Mouse (Mus musculus) CH12.LX (cell line): ENCODE results near the gene Tgfa. TPM values are rescaled to one million over a fixed set of nuclear protein-coding genes. Genes with fewer than 3 reads are reported as not detected.

ENCODE experiments used
- DNase-seq: peaks from one replicate; pipeline ENCODE4 v3.0.0-alpha.2; 2013; ENCODE audit errors: extremely low read depth
- H3K27ac ChIP-seq: 2 replicates; pipeline ENCODE4 v1.5.1; 2012; ENCODE audit warnings: low read depth, mild to moderate bottlenecking, control low read depth, moderate library complexity; ENCODE audit not compliant: insufficient read depth
- H3K27me3 ChIP-seq: replicated peaks from 2 replicates; pipeline ENCODE3; 2012; ENCODE audit warnings: inconsistent platforms
- H3K36me3 ChIP-seq, 2 experiments: replicated peaks in 1 of 2; 2 replicates each; pipeline versions ENCODE3 to v1.6.1; 2012; ENCODE audit warnings: inconsistent platforms in 1 of 2, low read length in 1 of 2, mild to moderate bottlenecking in 1 of 2, mixed read lengths in 1 of 2, moderate library complexity in 1 of 2; ENCODE audit not compliant: control insufficient read depth in 1 of 2, insufficient read depth in 1 of 2
- H3K4me1 ChIP-seq, 2 experiments: 2 replicates each; pipeline ENCODE4 v1.6.1; 2012; ENCODE audit warnings: inconsistent platforms in 1 of 2, moderate library complexity in 1 of 2; ENCODE audit not compliant: insufficient read depth in 2 of 2, control insufficient read depth in 1 of 2
- H3K4me2 ChIP-seq: 2 replicates; pipeline ENCODE4 v1.6.1; 2012; ENCODE audit warnings: low read depth, mild to moderate bottlenecking, control low read depth; ENCODE audit not compliant: poor library complexity, insufficient read depth, severe bottlenecking
- H3K4me3 ChIP-seq, 3 experiments: fragments of 150-350 bp in 1 of 3; sonication (generic) in 1 of 3; replicated peaks in 1 of 3; 2 replicates each; pipeline versions ENCODE3 to v1.5.1; 2011 to 2012; ENCODE audit warnings: low read depth in 2 of 3, low read length in 2 of 3, mild to moderate bottlenecking in 2 of 3, moderate library complexity in 2 of 3, control low read depth in 1 of 3, improper control_type of control experiment in 1 of 3, inconsistent platforms in 1 of 3, mixed read lengths in 1 of 3; ENCODE audit not compliant: poor library complexity in 1 of 3
- H3K79me2 ChIP-seq: replicated peaks from 2 replicates; pipeline ENCODE4 v1.6.1; 2012; ENCODE audit warnings: mild to moderate bottlenecking, moderate library complexity; ENCODE audit not compliant: control insufficient read depth, poor library complexity, insufficient read depth, severe bottlenecking; ENCODE audit errors: extremely low read depth
- H3K9ac ChIP-seq: 2 replicates; pipeline ENCODE4 v1.6.1; 2012; ENCODE audit warnings: low read depth, mild to moderate bottlenecking, control low read depth, moderate library complexity; ENCODE audit not compliant: insufficient read depth
- H3K9me3 ChIP-seq: replicated peaks from 2 replicates; pipeline ENCODE3; 2012; ENCODE audit warnings: low read length, inconsistent platforms, mixed read lengths
- CHD1 ChIP-seq: IDR thresholded peaks from 2 replicates; pipeline ENCODE4 v1.6.1; 2012; ENCODE audit warnings: low read depth, low read length, improper control_type of control experiment, inconsistent platforms
- CHD2 ChIP-seq: IDR thresholded peaks from 2 replicates; pipeline ENCODE4 v1.6.1; 2011; ENCODE audit warnings: low read length, improper control_type of control experiment
- CTCF ChIP-seq, 2 experiments: IDR thresholded peaks in 1 of 2; conservative IDR thresholded peaks in 1 of 2; 2 replicates each; pipeline ENCODE4 v1.5.1; 2011 to 2012; ENCODE audit warnings: low read depth in 2 of 2, low read length in 2 of 2, improper control_type of control experiment in 1 of 2, inconsistent platforms in 1 of 2, mild to moderate bottlenecking in 1 of 2, moderate library complexity in 1 of 2
- E2F4 ChIP-seq: IDR thresholded peaks from 2 replicates; pipeline ENCODE4 v1.6.1; 2011; ENCODE audit warnings: low read depth, low read length, improper control_type of control experiment; ENCODE audit not compliant: insufficient replicate concordance
- ELF1 ChIP-seq: IDR thresholded peaks from 2 replicates; pipeline ENCODE4 v1.6.1; 2014; ENCODE audit warnings: low read depth, mild to moderate bottlenecking, inconsistent platforms, low read length, improper control_type of control experiment
- EP300 ChIP-seq: IDR thresholded peaks from 2 replicates; pipeline ENCODE4 v1.6.1; 2011; ENCODE audit warnings: low read length, improper control_type of control experiment
- ETS1 ChIP-seq: conservative IDR thresholded peaks from 2 replicates; pipeline ENCODE4 v1.6.1; 2012; ENCODE audit warnings: low read depth, mild to moderate bottlenecking, inconsistent platforms, low read length, improper control_type of control experiment, moderate library complexity
- GABPA ChIP-seq: IDR thresholded peaks from 2 replicates; pipeline ENCODE4 v1.6.1; 2012; ENCODE audit warnings: low read depth, low read length, improper control_type of control experiment, inconsistent platforms; ENCODE audit not compliant: insufficient replicate concordance
- HCFC1 ChIP-seq: IDR thresholded peaks from 2 replicates; pipeline ENCODE4 v1.6.1; 2012; ENCODE audit warnings: low read depth, mild to moderate bottlenecking, inconsistent platforms, low read length, improper control_type of control experiment
- IRF4 ChIP-seq: IDR thresholded peaks from 2 replicates; pipeline ENCODE4 v1.6.1; 2014; ENCODE audit warnings: low read depth, mild to moderate bottlenecking, inconsistent platforms, low read length, improper control_type of control experiment
- JUND ChIP-seq: conservative IDR thresholded peaks from 2 replicates; pipeline ENCODE4 v1.6.1; 2011; ENCODE audit warnings: low read depth, low read length, improper control_type of control experiment
- KAT2A ChIP-seq: IDR thresholded peaks from 2 replicates; pipeline ENCODE4 v1.6.1; 2012; ENCODE audit warnings: low read length, improper control_type of control experiment, inconsistent platforms; ENCODE audit not compliant: insufficient replicate concordance
- MAZ ChIP-seq: IDR thresholded peaks from 2 replicates; pipeline ENCODE4 v1.6.1; 2012; ENCODE audit warnings: low read depth, mild to moderate bottlenecking, inconsistent platforms, low read length, improper control_type of control experiment, moderate library complexity
- MXI1 ChIP-seq: IDR thresholded peaks from 2 replicates; pipeline ENCODE4 v1.6.1; 2011; ENCODE audit warnings: mild to moderate bottlenecking, low read depth, low read length, improper control_type of control experiment
- MYC ChIP-seq: IDR thresholded peaks from 2 replicates; pipeline ENCODE4 v1.6.1; 2011; ENCODE audit warnings: low read depth, mild to moderate bottlenecking, improper control_type of control experiment, low read length
- NELFE ChIP-seq: IDR thresholded peaks from 2 replicates; pipeline ENCODE4 v1.6.1; 2011; ENCODE audit warnings: low read depth, low read length, improper control_type of control experiment
- PAX5 ChIP-seq: IDR thresholded peaks from 2 replicates; pipeline ENCODE4 v1.6.1; 2012; ENCODE audit warnings: low read length, inconsistent platforms, mixed read lengths
- POLR2AphosphoS2 ChIP-seq: IDR thresholded peaks from 2 replicates; pipeline ENCODE4 v1.6.1; 2011; ENCODE audit warnings: low read depth, low read length, improper control_type of control experiment
- RAD21 ChIP-seq: IDR thresholded peaks from 2 replicates; pipeline ENCODE4 v1.6.1; 2011; ENCODE audit warnings: low read depth, mild to moderate bottlenecking, low read length, improper control_type of control experiment, moderate library complexity
- USF2 ChIP-seq: conservative IDR thresholded peaks from 2 replicates; pipeline ENCODE4 v1.6.1; 2011; ENCODE audit warnings: low read depth, low read length, improper control_type of control experiment
- ZC3H11A ChIP-seq: IDR thresholded peaks from 2 replicates; pipeline ENCODE4 v1.6.1; 2012; ENCODE audit warnings: low read depth, mild to moderate bottlenecking, inconsistent platforms, low read length, improper control_type of control experiment
- ZMIZ1 ChIP-seq: IDR thresholded peaks from 2 replicates; pipeline ENCODE4 v1.6.1; 2012; ENCODE audit warnings: low read depth, mild to moderate bottlenecking, inconsistent platforms, low read length, improper control_type of control experiment
- ZNF384 ChIP-seq: IDR thresholded peaks from 2 replicates; pipeline ENCODE4 v1.6.1; 2012; ENCODE audit warnings: low read depth, low read length, improper control_type of control experiment, inconsistent platforms
- dilution Hi-C: fragments of 300-500 bp; cut with MboI; formaldehyde crosslinking; loops from 2 replicates; pipeline ENCODE4 v1.14.3; 2020; ENCODE audit warnings: low sequenced_read_pairs; ENCODE audit not compliant: extremely low pct_unique_long_range_greater_than_20kb, extremely low pct_ligation_motif_present
- in situ Hi-C: fragments of 300-500 bp; cut with MboI; formaldehyde crosslinking; loops from 3 replicates; pipeline ENCODE4 v1.14.3; 2019; ENCODE audit warnings: low sequenced_read_pairs, low pct_ligation_motif_present, low pct_unique_long_range_greater_than_20kb, mixed read lengths
- polyA plus RNA-seq: library from polyadenylated mRNA; unstranded; fragments of >175 nt; gene quantifications from 2 replicates; pipeline ENCODE4 v1.2.1, GENCODE M21; 2012; ENCODE audit warnings: low read depth; ENCODE audit not compliant: insufficient read length
- total RNA-seq, 2 experiments: library from RNA; depleted of rRNA; stranded (reverse); fragments of 300-350 nt in 1 of 2; fragments of >200 nt in 1 of 2; gene quantifications; 2 replicates each; pipeline ENCODE4 v1.2.3; 2012 to 2014

Tgfa gene
- total and polyA plus RNA-seq, 3 experiments: not detected

- in situ Hi-C loops (no loop called here), dilution Hi-C loops (no loop called here)
- Histone ChIP-seq H3K4me2 (no peak overlapping the region), H3K27ac (no peak overlapping the region), H3K4me1 (no peaks in the 10 kb centered on the region), H3K79me2 (no peaks in the 10 kb centered on the region), H3K4me3 (no peak overlapping the region), H3K27me3 (peaks cover 89% of the 10 kb centered on the region), H3K9me3 (no peaks in the 10 kb centered on the region), H3K9ac (no peak overlapping the region), H3K36me3 (no peaks in the 10 kb centered on the region)
- DNase-seq: no peak
- TF ChIP-seq PAX5 (no peak), IRF4 (no peak), CHD1 (no peak), ZC3H11A (no peak), E2F4 (no peak), RAD21 (no peak), EP300 (no peak), HCFC1 (no peak)
These were observed 23.7 kb downstream of the Tgfa start for GRCm38 (mm10) chr6:86218739-86219138.

- H3K4me3 ChIP-seq: no peak overlapping the region
- peaks cover 91% of the 10 kb centered on the region for H3K27me3 ChIP-seq
- no peak overlapping the region for H3K4me2 ChIP-seq
- TF ChIP-seq ZMIZ1 (no peak), ZNF384 (no peak), USF2 (no peak), ETS1 (no peak), MXI1 (no peak), CHD2 (no peak), CTCF (conservative IDR thresholded peaks at IDR 0.05 in 1 of 2, IDR thresholded peaks at IDR 0.05 in 1 of 2; ENCODE audit: low read depth in 2 of 2, low read length in 2 of 2) (no peak), ZC3H11A (no peak), KAT2A (no peak), E2F4 (no peak), MYC (no peak)
- in situ Hi-C loops: no loop called here
- H3K4me1 ChIP-seq: no peaks in the 10 kb centered on the region
- H3K36me3 ChIP-seq: no peaks in the 10 kb centered on the region
- dilution Hi-C loops: no loop called here
- H3K79me2 ChIP-seq: no peaks in the 10 kb centered on the region
- DNase-seq: no peak
- no peaks in the 10 kb centered on the region for H3K9me3 ChIP-seq
- H3K9ac ChIP-seq: no peak overlapping the region
- no peak overlapping the region for H3K27ac ChIP-seq
These were observed 24.5 kb downstream of the Tgfa start for GRCm38 (mm10) chr6:86219494-86219893.

- Histone ChIP-seq H3K79me2 (no peaks in the 10 kb centered on the region), H3K36me3 (no peaks in the 10 kb centered on the region), H3K4me1 (no peaks in the 10 kb centered on the region), H3K9me3 (no peaks in the 10 kb centered on the region), H3K27ac (no peak overlapping the region), H3K9ac (no peak overlapping the region), H3K4me2 (no peak overlapping the region), H3K4me3 (no peak overlapping the region), H3K27me3 (peaks cover 90% of the 10 kb centered on the region)
- no peak for DNase-seq
- no peak for TF ChIP-seq MAZ
- TF ChIP-seq GABPA: no peak
- no peak for TF ChIP-seq ELF1
- TF ChIP-seq JUND: no peak
- no peak for TF ChIP-seq RAD21
- no peak for TF ChIP-seq CHD1
- TF ChIP-seq EP300: no peak
- no peak for TF ChIP-seq CTCF (conservative IDR thresholded peaks at IDR 0.05 in 1 of 2, IDR thresholded peaks at IDR 0.05 in 1 of 2; ENCODE audit: low read depth in 2 of 2, low read length in 2 of 2)
- TF ChIP-seq CHD2: no peak
- TF ChIP-seq NELFE: no peak
- TF ChIP-seq ETS1: no peak
- TF ChIP-seq POLR2AphosphoS2: no peak
- dilution Hi-C loops: no loop called here
- in situ Hi-C loops: no loop called here
These were observed 25.1 kb downstream of the Tgfa start for GRCm38 (mm10) chr6:86220171-86220570.
